Mouse (Mus musculus) hindbrain, embryonic 10.5 days (tissue): ENCODE measurements at regions not wholly inside any gene's neighbourhood (a gene's known extent, or its start where the extent isn't known, plus 50 kb on each side); places are given as distances from the start of the nearest gene placed in this dataset.

Experiments used
- DNase-seq: peaks from one replicate; pipeline ENCODE4 v3.0.0-alpha.2; 2017; ENCODE audit warnings: low spot score
- H3K27ac ChIP-seq: fragments of 300-500 bp; sonication (generic); 2 replicates; pipeline ENCODE4 v1.5.1; 2016; ENCODE audit warnings: mild to moderate bottlenecking, moderate library complexity
- H3K27me3 ChIP-seq: fragments of 300-500 bp; sonication (generic); 2 replicates; pipeline ENCODE4 v1.6.1; 2016; ENCODE audit warnings: mild to moderate bottlenecking; ENCODE audit not compliant: poor library complexity, insufficient read depth, severe bottlenecking
- H3K36me3 ChIP-seq: fragments of 300-500 bp; sonication (generic); 2 replicates; pipeline ENCODE4 v1.6.1; 2016; ENCODE audit warnings: mild to moderate bottlenecking, moderate library complexity
- H3K4me1 ChIP-seq: fragments of 300-500 bp; sonication (generic); replicated peaks from 2 replicates; pipeline ENCODE4 v1.6.1; 2016; ENCODE audit warnings: mild to moderate bottlenecking
- H3K4me3 ChIP-seq: fragments of 300-500 bp; sonication (generic); 2 replicates; pipeline ENCODE4 v1.5.1; 2016; ENCODE audit warnings: mild to moderate bottlenecking, moderate library complexity
- H3K9me3 ChIP-seq: fragments of 300-500 bp; sonication (generic); 2 replicates; pipeline ENCODE4 v1.6.1; 2016; ENCODE audit warnings: mild to moderate bottlenecking, moderate library complexity
- WGBS: fragments of 180-500 bp; shearing (Covaris S2); methylation state at CpG from one replicate; pipeline ENCODE4 v1.1.7; 2016; 5-methylcytosine and 5-hydroxymethylcytosine counted together

DNA sequence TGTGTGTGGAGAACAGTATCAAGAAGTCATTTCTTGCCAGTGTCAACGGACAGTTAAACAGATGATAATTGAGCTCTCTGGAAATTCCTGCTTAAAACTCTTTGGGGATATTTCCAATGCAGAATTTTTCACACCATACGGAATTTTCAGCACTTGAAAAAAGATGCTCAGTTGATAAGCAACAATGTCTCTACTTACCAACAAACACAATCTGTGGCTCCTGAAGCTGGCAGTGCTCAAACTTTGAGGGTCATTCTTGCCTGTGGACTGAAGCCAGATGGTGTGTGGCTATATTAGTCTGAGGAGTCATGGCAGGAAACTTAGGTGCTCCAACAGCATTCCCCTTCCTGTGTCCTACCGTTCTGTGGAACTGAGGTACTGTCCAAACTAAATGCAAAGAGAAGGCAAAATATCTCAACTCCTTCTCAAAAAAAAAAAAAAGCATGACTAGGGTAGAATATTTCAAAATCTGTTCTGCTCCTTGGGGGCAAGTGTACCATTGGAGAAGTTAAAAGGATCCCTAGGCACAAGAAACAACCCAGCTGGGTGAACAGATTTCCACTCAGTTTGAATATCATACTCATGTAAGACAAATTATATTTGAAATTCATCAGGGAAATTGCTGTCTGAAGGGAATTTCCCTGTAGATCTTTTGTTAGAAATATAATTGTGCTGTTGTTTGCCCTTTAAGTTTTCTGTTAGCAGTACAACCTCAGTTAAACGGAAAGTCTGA is 160.1 kb upstream of the Marcks start:
- Histone ChIP-seq H3K27ac (no peak overlapping the region), H3K36me3 (no peaks in the 10 kb centered on the region), H3K4me1 (no peaks in the 10 kb centered on the region), H3K4me3 (no peak overlapping the region), H3K9me3 (no peaks in the 10 kb centered on the region), H3K27me3 (no peaks in the 10 kb centered on the region)
- no peak for DNase-seq
- WGBS, result 91% methylated on average over 4 of the region's 4 CpGs

DNA sequence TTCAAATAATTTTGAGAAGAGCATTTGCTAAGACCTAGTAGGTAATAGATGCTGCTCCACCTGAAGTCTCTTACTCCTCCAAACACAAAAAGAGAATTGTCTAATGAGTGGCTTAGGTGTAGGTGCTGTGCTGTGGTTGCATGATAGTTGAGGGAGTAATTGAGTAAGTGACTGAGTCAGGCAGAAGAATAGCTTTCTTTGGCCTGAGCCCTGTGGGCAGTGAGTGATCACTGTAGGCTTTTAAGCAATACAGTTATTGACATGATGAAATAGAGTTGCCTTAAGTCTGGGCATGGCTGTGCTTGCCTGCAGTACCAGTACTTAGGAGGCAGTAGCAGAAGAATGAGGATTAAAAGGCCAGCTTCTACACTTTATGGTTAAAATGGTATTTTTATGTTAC is 155.5 kb upstream of the Marcks start:
- no peaks in the 10 kb centered on the region for H3K4me1 ChIP-seq
- no peak overlapping the region for H3K27ac ChIP-seq
- DNase-seq, result no peak
- no peak overlapping the region for H3K4me3 ChIP-seq
- H3K36me3 ChIP-seq, result no peaks in the 10 kb centered on the region
- no peaks in the 10 kb centered on the region for H3K27me3 ChIP-seq
- no peaks in the 10 kb centered on the region for H3K9me3 ChIP-seq

DNA sequence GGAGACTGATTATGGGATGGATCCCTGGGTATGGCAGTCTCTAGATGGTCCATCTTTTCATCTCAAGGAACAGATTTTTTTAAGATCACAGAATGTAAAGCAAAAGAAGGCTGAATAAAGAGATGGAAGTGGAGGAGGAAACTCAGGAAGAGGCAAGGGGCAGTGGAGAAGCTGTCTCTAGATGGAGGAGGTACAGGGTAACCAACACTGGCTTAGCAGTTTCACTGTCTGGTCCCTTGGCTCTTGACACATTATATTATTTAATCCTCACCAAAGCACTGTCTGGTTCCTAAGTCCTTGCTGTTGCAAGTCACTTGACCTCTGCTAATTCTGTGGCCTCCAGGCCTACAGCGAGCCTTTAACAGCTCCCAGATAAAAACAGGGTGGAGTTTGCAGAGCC is 154.6 kb upstream of the Marcks start:
- Histone ChIP-seq H3K4me1 (no peaks in the 10 kb centered on the region), H3K36me3 (no peaks in the 10 kb centered on the region), H3K9me3 (no peaks in the 10 kb centered on the region), H3K27ac (no peak overlapping the region), H3K27me3 (no peaks in the 10 kb centered on the region), H3K4me3 (no peak overlapping the region)
- no peak for DNase-seq
- WGBS, result 81% methylated on average over 1 of the region's 1 CpGs

DNA sequence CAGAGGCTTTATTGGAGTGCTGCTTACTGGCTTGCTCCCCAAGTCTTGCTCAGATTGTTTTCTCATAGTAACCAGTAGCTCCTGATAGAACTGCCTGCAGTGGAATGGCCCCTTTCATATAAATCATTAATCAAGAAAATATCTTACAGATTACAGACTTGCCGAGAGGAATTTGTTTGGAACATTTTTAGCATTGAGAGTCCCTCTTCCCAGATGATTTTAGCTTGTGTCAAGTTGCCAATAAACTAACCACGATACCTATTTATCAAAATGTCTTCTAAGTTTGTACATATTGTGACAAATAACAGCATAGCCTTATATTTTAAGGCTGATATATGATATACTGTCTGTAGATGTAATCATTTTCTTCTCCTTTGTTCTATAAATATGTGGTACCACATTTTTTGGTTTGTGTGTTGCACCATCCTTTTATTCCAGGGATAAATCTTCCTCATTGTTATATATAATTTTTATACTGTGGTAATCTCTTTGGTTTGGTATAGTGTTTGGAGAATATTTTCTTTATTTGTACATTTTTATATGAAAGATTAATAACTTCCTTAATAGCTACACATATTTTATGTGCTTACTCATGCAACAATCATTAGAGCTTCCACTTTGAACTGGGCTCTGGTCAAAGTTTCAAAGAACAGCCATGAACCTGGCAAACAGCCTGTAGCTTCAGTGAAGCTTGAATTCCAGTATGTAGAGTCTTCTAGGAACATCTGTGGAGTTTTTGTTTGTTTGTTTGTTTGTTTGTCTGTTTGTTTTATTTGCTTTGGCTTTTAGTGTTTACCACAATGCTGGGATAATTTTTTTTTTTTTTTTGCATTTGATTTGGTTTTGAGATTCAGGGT is 153.1 kb upstream of the Marcks start:
- no peak for DNase-seq
- 89% methylated on average over 2 of the region's 2 CpGs for WGBS
- no peaks in the 10 kb centered on the region for H3K27me3 ChIP-seq

DNA sequence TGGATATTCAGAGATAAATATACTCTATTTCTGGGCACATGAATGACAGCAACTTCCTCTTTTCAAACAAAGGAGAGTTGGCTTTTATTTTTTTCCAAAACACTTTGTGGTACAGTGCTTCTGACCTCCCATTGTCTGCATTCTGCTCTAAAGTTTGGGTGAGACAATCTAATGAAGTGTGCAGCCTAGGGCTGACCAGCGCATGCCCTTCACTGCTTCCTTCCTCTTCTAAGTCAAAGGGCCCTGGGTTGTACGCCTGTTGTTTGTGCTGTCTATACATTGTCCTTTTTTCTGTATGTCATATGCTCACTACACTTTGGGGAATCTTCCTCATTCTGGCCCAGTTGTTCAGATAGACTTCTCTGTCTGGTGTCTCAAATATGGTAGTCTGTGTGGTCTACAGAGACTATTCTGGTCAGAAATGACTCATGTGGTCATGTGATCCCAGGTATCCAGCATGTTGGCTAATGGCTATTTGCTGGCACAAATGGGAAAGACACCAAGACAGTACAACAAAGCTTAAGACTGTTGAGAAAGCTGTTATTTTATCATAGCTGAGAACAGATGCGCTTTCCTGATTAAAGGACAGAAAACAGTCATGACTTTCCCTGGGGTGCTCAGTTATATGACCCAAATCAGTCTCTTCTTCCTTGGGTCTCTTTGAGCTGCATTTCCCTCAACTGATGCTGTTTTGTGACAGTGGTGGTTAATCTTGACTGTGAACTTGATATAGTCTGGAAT is 151.4 kb upstream of the Marcks start:
- no peak for DNase-seq
- Histone ChIP-seq H3K27me3 (no peaks in the 10 kb centered on the region), H3K9me3 (no peaks in the 10 kb centered on the region), H3K36me3 (no peaks in the 10 kb centered on the region), H3K4me1 (no peaks in the 10 kb centered on the region), H3K4me3 (no peak overlapping the region), H3K27ac (no peak overlapping the region)
- 91% methylated on average over 3 of the region's 3 CpGs for WGBS

More for the DNA sequence above, 153.1 kb upstream of the Marcks start:
- Histone ChIP-seq H3K9me3 (no peaks in the 10 kb centered on the region), H3K27ac (no peak overlapping the region), H3K4me1 (no peaks in the 10 kb centered on the region), H3K36me3 (no peaks in the 10 kb centered on the region), H3K4me3 (no peak overlapping the region)

DNA sequence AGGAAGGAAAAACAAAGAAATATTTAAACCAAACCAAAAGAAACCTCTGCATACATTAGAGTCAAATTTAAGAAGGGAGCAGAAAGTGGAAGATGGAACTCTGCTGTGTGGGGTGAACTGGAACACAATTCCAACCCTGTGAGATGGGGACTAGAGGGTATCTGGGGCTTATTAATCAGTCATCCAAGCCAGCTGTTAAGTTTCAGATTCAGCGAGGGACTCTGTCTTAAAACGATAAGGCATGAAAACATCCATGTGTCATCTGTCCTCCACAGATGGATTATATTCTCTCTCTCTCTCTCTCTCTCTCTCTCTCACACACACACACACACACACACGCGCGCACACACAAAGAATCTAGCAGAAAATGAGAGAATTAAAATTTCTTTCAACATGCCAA is 147.6 kb upstream of the Marcks start:
- H3K9me3 ChIP-seq, result no peaks in the 10 kb centered on the region
- H3K4me1 ChIP-seq, result no peaks in the 10 kb centered on the region
- no peak overlapping the region for H3K4me3 ChIP-seq
- H3K27me3 ChIP-seq, result no peaks in the 10 kb centered on the region
- H3K36me3 ChIP-seq, result no peaks in the 10 kb centered on the region
- DNase-seq, result no peak
- WGBS, result 88% methylated on average over 5 of the region's 5 CpGs
- H3K27ac ChIP-seq, result no peak overlapping the region

DNA sequence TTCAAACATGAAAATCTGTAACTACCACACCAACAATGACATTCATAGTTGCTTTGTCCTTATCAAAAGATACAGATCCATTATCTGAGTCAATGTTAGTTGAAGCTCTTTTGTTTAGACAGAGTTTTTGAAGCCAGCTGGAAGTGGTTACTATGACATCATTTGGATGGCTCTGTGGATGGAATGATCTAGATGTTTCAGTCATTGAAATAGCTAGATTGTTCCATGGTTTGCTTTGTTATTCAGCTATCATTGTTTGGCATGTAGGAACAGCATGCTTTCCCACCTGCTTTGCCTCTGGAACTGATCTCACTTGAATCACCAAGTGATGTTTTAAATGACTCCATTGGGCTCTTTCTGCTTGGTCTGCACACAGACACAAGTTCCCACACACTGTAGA is 144.2 kb upstream of the Marcks start:
- no peaks in the 10 kb centered on the region for H3K27me3 ChIP-seq
- H3K27ac ChIP-seq, result no peak overlapping the region
- H3K4me3 ChIP-seq, result no peak overlapping the region
- H3K36me3 ChIP-seq, result no peaks in the 10 kb centered on the region
- no peaks in the 10 kb centered on the region for H3K9me3 ChIP-seq
- H3K4me1 ChIP-seq, result no peaks in the 10 kb centered on the region
- DNase-seq, result no peak

DNA sequence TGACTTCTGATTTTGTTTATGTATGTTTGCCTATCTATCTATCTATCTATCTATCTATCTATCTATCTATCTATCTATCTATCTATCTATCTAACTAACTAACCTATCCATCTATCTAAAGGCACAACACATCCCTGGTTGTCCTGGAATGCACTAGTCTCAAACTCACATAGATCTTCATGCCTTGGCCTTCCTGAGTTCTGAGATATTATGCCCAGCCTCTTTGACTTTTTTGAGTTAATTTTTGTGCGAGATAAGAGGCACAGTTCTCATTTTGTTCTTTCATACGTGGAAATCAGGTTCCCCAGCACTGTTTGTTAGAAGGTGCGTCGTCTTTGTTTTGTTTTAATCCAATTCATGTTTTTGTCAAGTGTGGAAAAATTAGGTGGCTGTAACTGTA is 142.1 kb upstream of the Marcks start:
- H3K4me3 ChIP-seq, result no peak overlapping the region
- H3K9me3 ChIP-seq, result no peaks in the 10 kb centered on the region
- H3K27ac ChIP-seq, result no peak overlapping the region
- no peaks in the 10 kb centered on the region for H3K4me1 ChIP-seq
- H3K27me3 ChIP-seq, result no peaks in the 10 kb centered on the region
- no peak for DNase-seq
- WGBS, result 93% methylated on average over 4 of the region's 4 CpGs
- H3K36me3 ChIP-seq, result no peaks in the 10 kb centered on the region

DNA sequence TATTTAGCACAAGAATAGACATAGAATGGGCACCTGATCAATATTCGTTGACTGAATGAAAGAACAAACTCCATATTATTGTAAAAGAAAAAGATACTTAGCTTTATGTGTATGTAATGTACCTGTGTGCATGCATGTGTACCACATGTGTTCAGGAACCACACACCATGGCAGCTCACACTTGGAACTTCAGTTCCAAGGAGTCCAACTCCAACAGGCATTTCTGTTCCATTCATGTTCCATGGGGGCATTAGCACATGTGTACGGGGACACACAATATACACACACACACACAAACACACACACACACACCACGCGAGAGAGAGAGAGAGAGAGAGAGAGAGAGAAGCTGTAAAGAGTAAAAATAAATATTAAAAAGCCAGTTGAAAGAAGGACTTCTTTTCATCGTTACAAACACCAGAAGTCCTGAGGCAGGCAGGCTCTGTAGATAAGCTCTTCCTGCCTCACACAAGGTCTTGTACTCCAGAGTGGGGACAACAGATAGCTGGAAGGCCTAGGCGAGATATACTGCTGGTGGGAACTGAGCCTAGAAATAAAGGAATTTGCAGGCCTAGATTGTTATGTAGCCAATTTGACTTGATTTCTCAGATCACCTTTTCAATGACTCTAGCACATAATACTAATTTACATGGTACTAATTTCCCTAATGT is 141.6 kb upstream of the Marcks start:
- H3K36me3 ChIP-seq, result no peaks in the 10 kb centered on the region
- no peaks in the 10 kb centered on the region for H3K27me3 ChIP-seq
- WGBS, result 86% methylated on average over 6 of the region's 6 CpGs
- H3K9me3 ChIP-seq, result no peaks in the 10 kb centered on the region
- no peak overlapping the region for H3K4me3 ChIP-seq
- no peak overlapping the region for H3K27ac ChIP-seq
- no peaks in the 10 kb centered on the region for H3K4me1 ChIP-seq
- DNase-seq, result no peak

DNA sequence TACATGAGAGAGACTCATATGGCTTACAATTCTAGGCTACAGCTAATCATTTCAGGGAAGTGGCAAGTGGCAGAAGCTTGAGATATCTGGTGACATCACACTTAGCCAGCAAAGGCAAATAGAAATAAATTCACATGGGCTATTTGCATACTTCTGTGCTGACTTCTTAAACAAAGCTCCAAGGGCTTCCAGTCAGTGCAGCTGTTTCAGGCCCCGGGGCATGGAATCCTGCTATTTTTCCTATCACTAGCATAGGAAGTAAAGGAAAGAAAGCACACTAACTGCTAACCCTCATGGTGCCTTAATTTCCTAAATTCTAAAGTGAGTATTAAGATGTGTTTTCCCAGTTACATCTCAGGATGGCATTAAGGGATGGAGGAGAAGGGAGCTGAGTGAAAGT is 140.6 kb upstream of the Marcks start:
- Histone ChIP-seq H3K4me1 (no peaks in the 10 kb centered on the region), H3K4me3 (no peak overlapping the region), H3K36me3 (no peaks in the 10 kb centered on the region), H3K9me3 (no peaks in the 10 kb centered on the region), H3K27me3 (no peaks in the 10 kb centered on the region), H3K27ac (no peak overlapping the region)
- 72% methylated on average over 1 of the region's 1 CpGs for WGBS
- DNase-seq, result no peak

DNA sequence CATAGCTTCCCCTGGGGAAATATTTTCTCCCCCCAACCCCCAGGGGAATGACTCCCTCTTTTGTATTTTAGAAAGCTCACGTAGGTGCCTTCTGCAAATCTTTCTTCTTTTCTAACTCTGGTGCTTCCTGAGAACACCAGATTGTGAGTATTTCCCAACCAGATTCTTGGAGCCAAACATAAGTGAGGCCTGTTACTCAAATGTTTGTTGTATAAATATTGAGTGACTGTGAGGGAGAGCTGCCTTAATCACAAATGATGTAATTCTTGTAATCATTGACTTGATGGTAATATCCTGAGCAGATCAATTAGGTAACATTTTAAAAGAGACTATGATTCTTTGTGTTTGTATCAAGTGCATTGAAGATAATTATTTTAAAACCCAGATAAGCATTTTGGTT is 137.1 kb upstream of the Marcks start:
- Histone ChIP-seq H3K9me3 (no peaks in the 10 kb centered on the region), H3K4me1 (no peaks in the 10 kb centered on the region), H3K27ac (no peak overlapping the region), H3K4me3 (no peak overlapping the region), H3K36me3 (no peaks in the 10 kb centered on the region), H3K27me3 (no peaks in the 10 kb centered on the region)
- 95% methylated on average over 1 of the region's 1 CpGs for WGBS
- no peak for DNase-seq

DNA sequence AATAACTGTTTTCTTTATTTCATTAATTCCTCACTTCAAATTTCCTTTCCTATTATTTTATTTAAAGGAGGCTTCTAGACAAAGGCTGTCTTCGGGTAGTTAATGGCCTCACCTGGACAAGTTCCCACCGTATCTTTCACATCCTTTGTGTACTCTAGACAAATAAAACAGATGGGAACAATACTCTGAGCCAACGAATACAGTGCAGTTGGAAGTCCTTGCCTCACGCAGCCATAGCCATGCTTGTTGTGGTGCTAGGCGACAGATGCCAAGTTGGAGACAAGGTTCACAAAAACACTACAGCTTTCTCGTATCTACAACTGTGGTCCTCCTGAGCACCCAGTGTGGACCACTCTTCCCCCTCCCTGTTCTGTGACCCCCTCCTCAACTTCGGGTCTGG is 136.6 kb upstream of the Marcks start:
- H3K27ac ChIP-seq, result no peak overlapping the region
- H3K36me3 ChIP-seq, result no peaks in the 10 kb centered on the region
- no peaks in the 10 kb centered on the region for H3K27me3 ChIP-seq
- no peak for DNase-seq
- H3K4me3 ChIP-seq, result no peak overlapping the region
- no peaks in the 10 kb centered on the region for H3K9me3 ChIP-seq
- H3K4me1 ChIP-seq, result no peaks in the 10 kb centered on the region
- 85% methylated on average over 7 of the region's 7 CpGs for WGBS

DNA sequence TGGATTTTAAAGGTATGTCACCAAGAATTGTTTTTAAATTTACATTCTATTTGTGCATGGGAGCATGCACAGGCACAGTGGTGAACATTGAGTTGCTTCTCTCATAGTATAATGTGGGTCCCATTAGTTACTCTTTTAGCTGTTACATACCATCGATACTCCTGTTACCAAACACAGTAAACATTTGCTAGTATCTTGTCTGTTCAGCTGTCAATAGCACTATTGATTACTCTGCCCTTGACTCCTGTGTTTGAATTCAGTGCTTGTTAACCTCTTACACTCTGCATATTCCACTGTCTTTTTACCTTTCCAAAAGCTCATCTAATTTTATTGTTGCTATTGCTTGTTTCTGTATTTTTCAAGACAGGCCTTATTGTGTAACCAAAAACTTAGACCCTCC is 133.2 kb upstream of the Marcks start:
- H3K27me3 ChIP-seq, result no peaks in the 10 kb centered on the region
- WGBS, result 97% methylated on average over 1 of the region's 1 CpGs
- DNase-seq, result no peak
- no peaks in the 10 kb centered on the region for H3K4me1 ChIP-seq
- no peaks in the 10 kb centered on the region for H3K9me3 ChIP-seq
- no peak overlapping the region for H3K4me3 ChIP-seq
- no peaks in the 10 kb centered on the region for H3K36me3 ChIP-seq
- H3K27ac ChIP-seq, result no peak overlapping the region
